Mouse (Mus musculus) CD8-positive naive resting alpha-beta T cell, adult 2 months (primary cell): ENCODE measurements around the gene Rhox7a.
"Not testable (repeated sequence)": the region's sequence is repeated elsewhere in the genome, so short reads cannot be mapped to it uniquely, and the experiment has no call there.

Experiments used
- DNase-seq, 2 experiments: peaks; one replicate each; pipeline ENCODE4 v3.0.0; 2022; ENCODE audit warnings: low read depth in 2 of 2, low spot score in 2 of 2

Gene Rhox7a

GRCm38 (mm10) chrX:37831386-37831785 lies at the start of gene Rhox7a:
Gene Rhox7a, plus strand, starts transcription at chrX:37831686.
- DNase-seq: not testable (repeated sequence)

DNA sequence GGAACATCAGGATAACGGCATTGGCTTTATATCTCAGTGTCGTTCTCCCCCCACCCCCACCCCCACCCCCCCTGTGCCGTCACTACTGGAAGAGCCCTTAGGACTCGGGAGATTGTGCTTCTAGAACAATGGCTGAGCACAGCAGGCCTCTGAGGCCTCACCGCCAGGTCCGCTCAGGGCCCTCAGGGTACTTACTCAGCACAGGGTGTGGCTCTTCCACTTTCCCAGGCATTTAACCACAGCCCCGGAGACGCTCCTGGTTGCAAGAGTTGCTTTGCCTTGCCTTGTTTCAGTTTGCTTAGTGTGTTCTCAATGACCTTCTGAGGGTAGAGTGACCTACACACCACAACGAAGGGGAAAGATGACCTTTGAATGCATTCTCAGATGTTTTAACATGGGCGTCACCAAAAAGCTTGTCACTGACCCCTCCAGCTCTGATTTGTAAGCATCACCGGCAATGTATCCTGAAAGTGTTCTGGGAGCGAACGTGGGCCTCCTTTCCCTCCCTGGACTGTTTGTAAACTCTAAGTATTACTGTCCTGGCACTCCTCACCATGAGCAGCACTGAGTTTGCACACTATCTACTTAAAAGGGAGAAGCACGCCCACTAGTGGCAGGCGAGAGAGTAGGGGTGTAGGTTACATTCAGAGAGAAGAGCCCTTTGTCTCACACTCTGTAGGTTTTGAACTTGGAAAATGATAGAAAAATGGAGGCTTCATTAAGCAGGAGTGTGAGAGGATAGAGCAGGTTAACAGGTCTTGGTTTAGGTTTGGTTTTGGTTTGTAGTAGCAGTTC lies 24.0 kb upstream of the Rhox7a start:
- no peak for DNase-seq

- DNase-seq: no peak
Observed at GRCm38 (mm10) chrX:37809396-37809795, 22.1 kb upstream of the Rhox7a start.

DNA sequence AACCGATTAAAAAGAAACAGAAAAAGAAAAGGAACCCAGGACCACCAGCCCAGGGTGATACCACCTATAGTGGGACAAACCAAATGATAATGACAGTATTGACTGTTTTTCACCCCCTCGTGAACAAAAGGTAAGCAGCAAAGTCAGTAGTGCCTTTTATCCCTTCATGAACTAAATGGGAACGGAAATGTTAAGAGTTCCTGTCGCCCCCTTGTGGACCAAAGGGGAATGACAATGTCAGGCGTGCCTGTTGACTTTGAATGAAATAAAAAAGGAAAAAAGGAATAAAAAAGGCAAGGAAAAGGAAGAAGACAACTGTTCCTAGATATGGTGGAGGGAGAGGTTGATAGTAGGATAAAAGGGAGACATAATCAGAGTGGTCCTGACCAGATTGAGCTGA lies 20.3 kb upstream of the Rhox7a start:
- DNase-seq: no peak

DNA sequence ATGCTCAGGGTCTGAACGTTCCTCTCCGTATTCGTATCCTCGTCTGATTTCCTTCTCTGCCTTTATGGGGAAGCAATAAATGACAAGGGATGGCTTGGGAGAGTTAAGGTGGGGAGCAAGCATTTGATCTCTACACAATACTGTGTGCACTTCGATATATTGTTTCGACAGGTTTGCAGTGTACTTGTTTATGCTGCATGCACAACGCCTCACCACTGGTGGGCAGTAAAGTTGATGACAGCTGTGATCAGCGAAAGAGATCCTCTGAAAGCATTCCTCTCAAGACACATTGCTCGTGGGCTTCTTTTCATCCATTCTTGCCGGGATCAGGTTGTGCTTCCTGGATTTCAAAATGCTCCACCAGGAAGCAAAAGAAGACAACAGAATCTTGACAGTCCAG lies 15.8 kb upstream of the Rhox7a start:
- DNase-seq: no peak

GRCm38 (mm10) chrX:37826610-37827009 lies 4.9 kb upstream of the Rhox7a start, which contains the start of gene Rhox6:
Gene Rhox6, plus strand, starts transcription at chrX:37826910.
- not testable (repeated sequence) for DNase-seq

DNA sequence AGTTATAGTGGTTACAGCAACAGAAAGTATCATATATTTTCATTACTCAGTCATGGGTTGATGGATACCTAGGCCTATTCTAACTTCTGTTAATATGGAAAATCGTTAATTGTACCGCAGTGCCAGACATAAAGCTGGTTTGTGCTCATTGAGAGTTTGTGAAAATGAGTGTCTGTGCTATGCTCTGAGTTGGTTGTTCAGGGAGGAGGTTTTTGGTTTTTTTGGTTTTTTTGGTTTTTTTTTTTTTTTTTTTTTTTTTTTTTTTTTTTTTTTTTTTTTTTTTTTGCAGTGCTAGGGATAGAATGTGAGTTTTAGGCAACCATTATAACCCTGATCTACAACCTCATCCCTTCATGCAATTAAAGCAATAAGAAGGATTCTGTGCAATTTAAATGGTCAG lies 40.2 kb downstream of the Rhox7a start:
- DNase-seq: no peak

DNA sequence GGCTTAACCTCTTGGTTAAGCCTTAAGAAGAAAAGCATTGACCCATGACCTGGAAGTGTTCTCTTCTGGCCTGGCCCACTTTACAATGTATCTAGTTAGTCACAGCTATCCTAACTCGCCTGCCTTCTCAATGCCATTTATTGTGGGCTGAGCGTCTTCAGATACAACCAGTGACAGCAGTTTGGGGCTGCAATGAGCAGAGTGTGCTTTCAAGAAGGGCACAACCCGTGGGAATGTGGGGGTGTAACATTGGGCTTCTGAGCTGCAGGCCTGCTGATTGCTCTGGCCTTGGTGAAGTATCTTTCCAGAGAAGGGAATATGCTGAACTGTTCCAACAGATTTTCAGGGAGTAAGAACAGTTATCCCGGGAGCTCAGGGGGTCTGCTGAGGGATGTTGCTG lies 47.4 kb downstream of the Rhox7a start, which contains the start of gene Rhox8:
Gene Rhox8, minus strand, starts transcription at position 101 of the 400 bp plus-strand sequence.
- no peak for DNase-seq
